Mouse (Mus musculus) limb, embryonic 14.5 days (tissue): ENCODE results near the gene Ispd. TPM values are rescaled to one million over a fixed set of nuclear protein-coding genes. Genes with fewer than 3 reads are reported as not detected.

Source experiments
- ATAC-seq: fragments of 200-750 bp; cut with Nextera tagmentation; 2 replicates; pipeline ENCODE4 v1.8.0; 2017; ENCODE audit warnings: low read depth, moderate number of reproducible peaks, moderate TSS enrichment; ENCODE audit not compliant: low FRiP score
- DNase-seq: peaks from one replicate; pipeline ENCODE4 v3.0.0-alpha.2; 2015; ENCODE audit warnings: low spot score
- H3K27ac ChIP-seq: fragments of 300-500 bp; sonication (generic); replicated peaks from 2 replicates; pipeline ENCODE4 v1.5.1; 2014; ENCODE audit warnings: low read depth, mild to moderate bottlenecking, low read length, moderate library complexity, mixed read lengths
- H3K27me3 ChIP-seq: fragments of 300-500 bp; sonication (generic); 2 replicates; pipeline ENCODE4 v1.6.1; 2014; ENCODE audit warnings: low read length, mixed read lengths; ENCODE audit not compliant: control insufficient read depth, insufficient read depth
- H3K36me3 ChIP-seq: fragments of 300-500 bp; sonication (generic); 2 replicates; pipeline ENCODE4 v1.6.1; 2014; ENCODE audit warnings: mild to moderate bottlenecking, low read length, moderate library complexity, mixed read lengths; ENCODE audit not compliant: control insufficient read depth, insufficient read depth
- H3K4me1 ChIP-seq: fragments of 300-500 bp; sonication (generic); 2 replicates; pipeline ENCODE4 v1.6.1; 2014; ENCODE audit warnings: antibody characterized with exemption, low read length, mixed read lengths; ENCODE audit not compliant: control insufficient read depth, insufficient read depth
- H3K4me2 ChIP-seq: fragments of 300-500 bp; sonication (generic); replicated peaks from 2 replicates; pipeline ENCODE4 v1.6.1; 2014; ENCODE audit warnings: low read depth, mild to moderate bottlenecking, low read length, moderate library complexity; ENCODE audit not compliant: severe bottlenecking
- H3K4me3 ChIP-seq: fragments of 300-500 bp; sonication (generic); replicated peaks from 2 replicates; pipeline ENCODE4 v1.5.1; 2014; ENCODE audit warnings: low read length
- H3K9ac ChIP-seq: fragments of 300-500 bp; sonication (generic); 2 replicates; pipeline ENCODE4 v1.6.1; 2014; ENCODE audit warnings: mild to moderate bottlenecking, low read depth, low read length, moderate library complexity; ENCODE audit not compliant: severe bottlenecking
- H3K9me3 ChIP-seq: fragments of 300-500 bp; sonication (generic); 2 replicates; pipeline ENCODE4 v1.6.1; 2016; ENCODE audit warnings: low read length; ENCODE audit not compliant: control insufficient read depth
- POLR2A ChIP-seq: fragments of 200-500 bp; IDR thresholded peaks from 2 replicates; pipeline ENCODE4 v1.8.0; 2012; ENCODE audit warnings: inconsistent platforms, mild to moderate bottlenecking, moderate library complexity, borderline replicate concordance; ENCODE audit not compliant: insufficient read depth, insufficient read length; ENCODE audit errors: extremely low read depth
- WGBS: fragments of 180-500 bp; shearing (Covaris S2); extraction: QIAGEN DNeasy Blood & Tissue Kit; methylation state at CpG from one replicate; pipeline ENCODE4 v1.1.7; 2014; 5-methylcytosine and 5-hydroxymethylcytosine counted together
- polyA plus RNA-seq, 2 experiments: library from polyadenylated mRNA; depleted of rRNA in 1 of 2; stranded (reverse) in 1 of 2; unstranded in 1 of 2; fragments of >200 nt; fragmentation: Nextera tagmentation in 1 of 2; extraction: Ambion mirVana in 1 of 2; gene quantifications; 2 replicates each; pipeline versions ENCODE4 v1.2.1 to v1.2.3; 2012 to 2014

The Ispd gene
- polyA plus RNA-seq, 2 experiments = 3.0 to 9.6 TPM

DNA sequence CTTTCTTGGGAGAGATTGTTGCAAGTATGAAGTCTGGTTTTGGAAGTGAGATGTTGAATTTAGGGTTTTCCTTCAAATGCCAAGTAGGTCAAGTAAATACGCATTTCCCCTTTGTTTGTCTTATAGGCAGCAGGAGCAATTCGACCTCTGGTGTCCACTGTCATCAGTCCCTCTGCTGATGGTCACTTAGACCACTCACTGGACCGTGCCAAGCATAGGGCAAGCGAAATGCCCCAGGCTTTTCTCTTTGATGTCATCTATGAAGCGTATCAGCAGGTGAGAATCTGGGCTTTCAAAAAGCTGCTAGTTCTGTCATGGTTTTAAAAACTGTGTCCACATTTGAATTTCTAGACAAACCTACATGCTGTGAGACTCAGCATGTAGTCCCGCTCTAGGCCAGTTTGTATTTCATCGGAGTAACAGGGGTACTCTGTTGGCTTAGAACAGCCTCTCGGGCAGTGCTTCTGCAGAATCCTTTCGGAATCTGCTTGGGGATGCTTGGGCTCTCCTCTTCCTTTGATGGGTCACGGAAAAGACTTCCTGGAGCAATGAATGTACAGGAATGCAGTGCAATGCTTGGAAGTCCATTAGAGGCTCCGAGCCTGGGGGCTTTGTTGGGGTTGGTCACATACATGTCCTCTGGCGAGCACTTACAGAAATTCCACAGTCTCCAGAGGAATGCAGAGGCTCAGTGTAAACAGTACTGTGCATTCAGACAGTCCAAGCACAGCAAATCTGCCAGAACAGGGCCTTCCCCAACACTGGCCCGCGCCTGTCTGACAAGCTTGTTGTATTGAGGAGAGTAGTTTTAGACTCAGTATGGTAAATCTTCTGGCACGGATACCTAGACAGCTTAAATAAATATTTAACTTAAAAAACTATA is 45.2 kb downstream of the Ispd start:
- ATAC-seq (no peak), DNase-seq (no peak)
- H3K4me3 ChIP-seq = no peak overlapping the region
- 72% methylated on average over 15 of the region's 15 CpGs for WGBS
- H3K4me2 ChIP-seq = no peak overlapping the region
- H3K9ac ChIP-seq = no peak overlapping the region
- H3K27ac ChIP-seq = no peak overlapping the region
- TF ChIP-seq POLR2A = no peak
- no peaks in the 10 kb centered on the region for H3K36me3 ChIP-seq
- no peaks in the 10 kb centered on the region for H3K27me3 ChIP-seq
- no peaks in the 10 kb centered on the region for H3K9me3 ChIP-seq
- H3K4me1 ChIP-seq = peaks cover 9% of the 10 kb centered on the region; the same call in 1 of the 2 replicates

DNA sequence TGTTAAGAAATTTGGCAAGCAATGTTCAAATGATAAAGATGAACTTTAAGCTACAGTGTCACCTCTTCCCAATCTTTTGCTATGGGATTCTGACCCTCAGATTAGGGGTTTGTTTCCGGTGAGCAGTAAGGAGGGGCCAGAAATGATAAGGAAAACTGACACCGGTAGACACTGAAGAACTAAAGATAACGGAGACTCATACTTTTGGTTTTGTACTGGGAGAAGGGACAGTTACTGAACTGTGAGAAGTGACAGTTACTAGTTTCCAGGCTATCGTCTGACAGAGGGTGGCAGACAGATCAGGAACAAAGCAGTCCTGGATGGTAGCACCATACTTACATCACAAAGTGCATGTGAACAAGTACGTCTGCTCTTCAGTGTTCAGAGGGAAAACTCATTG is 55.7 kb downstream of the Ispd start:
- no peaks in the 10 kb centered on the region for H3K9me3 ChIP-seq
- ATAC-seq = no peak
- whole genome bisulfite sequencing = 76% methylated on average over 5 of the region's 5 CpGs

DNA sequence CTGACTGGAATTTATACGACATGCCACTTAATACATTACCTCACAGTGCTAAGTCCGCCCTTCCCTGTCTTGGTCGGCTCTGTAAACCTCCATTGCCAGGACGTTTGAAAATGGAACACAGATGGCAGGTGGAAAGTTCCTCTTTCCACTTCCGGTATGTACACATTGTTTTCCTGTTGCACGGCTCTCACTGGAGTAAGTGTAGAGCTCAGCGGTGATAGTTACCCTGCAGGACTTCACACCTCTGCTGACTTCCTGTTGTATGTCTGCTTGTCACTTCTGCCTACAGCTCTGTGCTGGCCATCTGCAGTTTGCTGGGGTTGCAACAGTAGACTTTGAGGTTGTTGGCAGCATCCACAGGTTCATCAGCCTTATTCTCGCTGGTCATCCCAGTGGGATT is 58.1 kb downstream of the Ispd start:
- Histone ChIP-seq H3K27me3 (no peaks in the 10 kb centered on the region), H3K4me2 (no peak overlapping the region), H3K9me3 (no peaks in the 10 kb centered on the region), H3K9ac (no peak overlapping the region), H3K36me3 (no peaks in the 10 kb centered on the region), H3K4me1 (no peaks in the 10 kb centered on the region), H3K4me3 (no peak overlapping the region), H3K27ac (no peak overlapping the region)
- ATAC-seq (no peak), DNase-seq (no peak)
- 71% methylated on average over 8 of the region's 8 CpGs for WGBS
- no peak for TF ChIP-seq POLR2A

More for the DNA sequence above, 55.7 kb downstream of the Ispd start:
- H3K9ac ChIP-seq = no peak overlapping the region
- no peak overlapping the region for H3K27ac ChIP-seq
- H3K4me2 ChIP-seq = no peak overlapping the region
- H3K27me3 ChIP-seq = no peaks in the 10 kb centered on the region
- H3K4me3 ChIP-seq = no peak overlapping the region
- no peaks in the 10 kb centered on the region for H3K4me1 ChIP-seq
- no peaks in the 10 kb centered on the region for H3K36me3 ChIP-seq
- TF ChIP-seq POLR2A = no peak
- no peak for DNase-seq

DNA sequence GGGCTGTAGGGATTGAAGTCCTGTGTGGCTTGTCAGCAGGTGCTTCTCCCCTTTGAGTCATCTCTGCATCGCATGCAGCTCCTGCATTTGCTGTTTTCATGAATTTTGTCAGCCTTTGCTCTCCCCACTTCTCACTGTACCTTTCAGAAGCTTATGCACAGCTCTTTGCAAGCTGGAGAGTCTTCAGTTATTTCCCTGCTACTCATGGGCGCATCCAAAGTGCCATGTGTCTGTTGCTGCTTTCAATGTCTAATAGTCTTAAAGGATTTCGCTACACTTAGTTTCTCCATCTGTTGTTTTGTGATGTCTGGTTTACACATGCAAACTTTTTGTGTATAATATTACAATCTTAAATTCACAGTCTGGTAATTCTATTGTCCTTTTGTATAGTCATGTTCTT is 74.8 kb downstream of the Ispd start:
- no peaks in the 10 kb centered on the region for H3K4me1 ChIP-seq
- ATAC-seq = no peak
- no peaks in the 10 kb centered on the region for H3K36me3 ChIP-seq
- H3K4me2 ChIP-seq = no peak overlapping the region
- no peak for DNase-seq
- 91% methylated on average over 3 of the region's 3 CpGs for WGBS
- no peaks in the 10 kb centered on the region for H3K9me3 ChIP-seq
- H3K4me3 ChIP-seq = no peak overlapping the region
- no peak for TF ChIP-seq POLR2A
- H3K27me3 ChIP-seq = no peaks in the 10 kb centered on the region
- H3K9ac ChIP-seq = no peak overlapping the region
- H3K27ac ChIP-seq = no peak overlapping the region

DNA sequence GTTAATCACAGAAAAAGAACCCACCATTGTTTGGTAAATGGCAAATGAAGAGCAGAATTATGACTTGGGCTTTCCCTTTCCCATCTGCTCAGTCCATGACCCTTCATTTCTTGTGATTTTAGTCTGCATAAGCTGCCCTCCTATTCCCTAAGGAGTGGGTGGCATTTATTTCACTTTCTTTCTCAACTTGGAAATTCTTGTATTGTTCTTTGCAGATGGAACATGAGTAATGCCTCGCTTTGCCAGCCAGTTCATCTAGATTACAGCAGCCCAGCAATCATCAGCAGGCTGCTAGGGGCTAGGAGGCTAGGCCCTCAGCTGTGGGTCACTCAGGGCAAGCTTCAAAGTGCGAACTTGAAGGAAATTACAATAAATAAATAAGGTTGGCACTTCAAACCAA is 76.5 kb downstream of the Ispd start:
- H3K4me3 ChIP-seq = no peak overlapping the region
- no peaks in the 10 kb centered on the region for H3K4me1 ChIP-seq
- WGBS = 83% methylated on average over 2 of the region's 2 CpGs
- H3K4me2 ChIP-seq = no peak overlapping the region
- H3K9ac ChIP-seq = no peak overlapping the region
- H3K9me3 ChIP-seq = no peaks in the 10 kb centered on the region
- H3K36me3 ChIP-seq = no peaks in the 10 kb centered on the region
- ATAC-seq (no peak), DNase-seq (no peak)
- H3K27me3 ChIP-seq = no peaks in the 10 kb centered on the region
- no peak for TF ChIP-seq POLR2A
- no peak overlapping the region for H3K27ac ChIP-seq
